Mouse (Mus musculus) hematopoietic stem cell, adult 5-6 weeks (primary cell): ENCODE data around the gene Adipor1. TPM values are rescaled to one million over a fixed set of nuclear protein-coding genes. Genes with fewer than 3 reads are reported as not detected.

Experiments used
- ATAC-seq, 2 experiments: fragments of 125-278 bp in 1 of 2; replicated peaks in 1 of 2; 2 replicates each; pipeline ENCODE4 v1.8.0; 2016 to 2017; ENCODE audit warnings: inconsistent platforms in 2 of 2, mild to moderate bottlenecking in 2 of 2, moderate number of reproducible peaks in 2 of 2, low read depth in 1 of 2, moderate TSS enrichment in 1 of 2; ENCODE audit not compliant: low FRiP score in 2 of 2, poor library complexity in 2 of 2, severe bottlenecking in 2 of 2, insufficient read depth in 1 of 2, low TSS enrichment in 1 of 2
- total RNA-seq: library from RNA; stranded (forward); fragments of 172-1452, 232-1000 nt; gene quantifications from 2 replicates; pipeline ENCODE4 v1.2.3, GENCODE M21; 2017

Adipor1 gene
- total RNA-seq, 1 experiment from 2014 or later: 49.1 TPM

DNA sequence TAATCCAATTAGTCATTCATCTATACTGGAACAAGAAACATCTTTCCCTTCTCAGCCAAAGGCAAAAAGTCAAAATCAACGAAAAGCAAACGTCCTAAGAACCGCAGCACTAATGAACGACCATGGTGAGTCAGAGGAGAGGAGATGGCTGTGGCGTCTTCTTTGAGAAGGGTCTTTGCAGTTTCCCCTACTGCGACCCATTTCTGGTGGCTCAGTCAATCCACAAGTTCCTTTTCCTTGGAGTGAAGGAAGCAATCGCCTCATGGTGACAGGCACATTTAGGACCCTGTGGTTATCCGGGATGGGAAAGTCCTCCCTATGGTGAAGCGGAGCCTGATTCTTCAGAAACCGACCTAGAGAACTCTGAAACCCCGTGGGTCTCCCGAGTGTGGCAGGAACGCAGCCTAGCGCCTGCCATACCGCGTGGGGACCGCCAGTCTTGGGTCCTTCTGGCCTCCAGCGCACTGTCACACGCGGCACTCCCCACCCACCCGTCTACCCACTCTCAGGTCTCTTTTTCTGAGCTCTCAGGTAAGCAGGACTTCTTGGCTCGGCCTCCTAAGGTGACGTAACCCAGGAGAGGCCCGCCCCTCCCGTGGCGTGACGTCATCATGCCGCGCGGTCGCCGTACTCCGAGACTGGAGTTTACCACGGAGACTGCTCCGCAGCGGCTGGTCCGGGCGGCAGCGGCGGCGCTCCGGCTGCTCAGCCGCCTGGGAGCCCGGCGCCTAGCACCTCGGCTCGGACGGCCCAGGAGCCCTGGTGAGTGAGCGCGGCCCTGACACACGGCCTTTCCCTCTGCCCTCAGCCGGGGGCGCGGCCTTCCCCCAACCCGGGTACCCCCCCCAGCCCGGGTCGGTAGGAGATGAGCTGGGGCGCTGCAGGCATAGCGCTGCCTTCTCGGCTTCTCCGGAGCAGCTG is 40.0 kb downstream of the Adipor1 start, which contains the start of gene Klhl12:
Gene Klhl12, plus strand, starts transcription at position 628 of the 921 bp plus-strand sequence.
- ATAC-seq: peak; percentile 81 to 94

DNA sequence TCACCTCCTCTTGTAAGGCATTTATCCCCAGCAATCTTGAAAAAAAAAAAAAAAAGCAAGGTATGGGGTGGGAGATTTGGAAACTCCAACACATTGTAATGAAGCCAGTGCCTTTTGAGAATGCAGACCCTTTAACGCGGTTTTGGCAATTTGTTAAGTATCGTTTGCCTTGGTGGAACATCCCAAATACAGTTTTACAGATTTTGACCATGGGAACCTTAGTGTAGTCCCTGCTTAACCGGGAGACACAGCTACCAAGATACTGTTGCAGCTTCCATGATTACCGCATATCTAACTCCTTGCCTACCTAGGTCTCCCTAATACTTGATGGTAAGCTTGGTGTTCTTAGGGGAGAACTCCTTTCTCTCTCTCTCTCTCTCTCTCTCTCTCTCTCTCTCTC is 40.9 kb downstream of the Adipor1 start:
- ATAC-seq: no peak

- no peak for ATAC-seq
Measured at GRCm38 (mm10) chr1:134458139-134458727, 43.1 kb downstream of the Adipor1 start.

GRCm38 (mm10) chr1:134460294-134461284 is 45.4 kb downstream of the Adipor1 start:
- ATAC-seq: no peak; a peak in 1 of 4 replicates

Other genes starting within 250 kb of the Adipor1 start
- gene Chil1, start 233.2 kb upstream of the Adipor1 start, total RNA-seq: 16.0 and 55.2 TPM in 2 replicates
- not detected in 2 replicates for gene Mybph, start 221.9 kb upstream of the Adipor1 start, total RNA-seq
- gene Adora1, start 179.9 kb upstream of the Adipor1 start, total RNA-seq: 0.13 and 0.15 TPM in 2 replicates
- gene Myog, start 125.4 kb upstream of the Adipor1 start, total RNA-seq: not detected in 2 replicates
- gene Ppfia4, start 82.5 kb upstream of the Adipor1 start, total RNA-seq: 0.50 and 0.88 TPM in 2 replicates
- gene Tmem183a, start 53.4 kb upstream of the Adipor1 start, total RNA-seq: 44.3 and 84.2 TPM in 2 replicates
- gene 4933406M09Rik, start 29.4 kb upstream of the Adipor1 start, total RNA-seq: not detected in 2 replicates
- 22.0 and 27.3 TPM in 2 replicates for gene Cyb5r1, start 9.8 kb upstream of the Adipor1 start, total RNA-seq
- 21.6 and 29.2 TPM in 2 replicates for gene Klhl12, start 40.2 kb downstream of the Adipor1 start, total RNA-seq
- 20.3 and 22.4 TPM in 2 replicates for gene Rabif, start 79.3 kb downstream of the Adipor1 start, total RNA-seq
- 0.60 TPM in 1 of 2 replicates, not detected in the other for gene Mgat4e, start 134.3 kb downstream of the Adipor1 start, total RNA-seq
- gene Kdm5b, start 144.8 kb downstream of the Adipor1 start, total RNA-seq: 38.2 and 57.5 TPM in 2 replicates
- gene Syt2, start 231.3 kb downstream of the Adipor1 start, total RNA-seq: not detected in 2 replicates